Mouse (Mus musculus) heart, embryonic 11.5 days (tissue): ENCODE measurements at regions not wholly inside any gene's neighbourhood (a gene's known extent, or its start where the extent isn't known, plus 50 kb on each side); places are given as distances from the start of the nearest gene placed in this dataset.

ENCODE experiments used
- ATAC-seq: fragments of 200-750 bp; cut with Nextera tagmentation; replicated peaks from 2 replicates; pipeline ENCODE4 v1.8.0; 2017; ENCODE audit warnings: moderate library complexity; ENCODE audit not compliant: insufficient number of reproducible peaks, low FRiP score, low TSS enrichment
- H3K27ac ChIP-seq: fragments of 300-500 bp; sonication (generic); 2 replicates; pipeline ENCODE4 v1.5.1; 2014; ENCODE audit warnings: mild to moderate bottlenecking, low read depth, low read length
- H3K27me3 ChIP-seq: fragments of 300-500 bp; sonication (generic); 2 replicates; pipeline ENCODE4 v1.6.1; 2014; ENCODE audit warnings: mild to moderate bottlenecking, low read length, mixed read lengths; ENCODE audit not compliant: control insufficient read depth, insufficient read depth
- H3K36me3 ChIP-seq: fragments of 300-500 bp; sonication (generic); 2 replicates; pipeline ENCODE4 v1.6.1; 2014; ENCODE audit warnings: mild to moderate bottlenecking, low read length, moderate library complexity, mixed read lengths; ENCODE audit not compliant: control insufficient read depth, insufficient read depth
- H3K4me1 ChIP-seq: fragments of 300-500 bp; sonication (generic); 2 replicates; pipeline ENCODE4 v1.6.1; 2014; ENCODE audit warnings: low read length; ENCODE audit not compliant: control insufficient read depth, insufficient read depth
- H3K4me2 ChIP-seq: fragments of 300-500 bp; sonication (generic); 2 replicates; pipeline ENCODE4 v1.6.1; 2014; ENCODE audit warnings: mild to moderate bottlenecking, moderate library complexity
- H3K4me3 ChIP-seq: fragments of 300-500 bp; sonication (generic); 2 replicates; pipeline ENCODE4 v1.5.1; 2014; ENCODE audit warnings: low read depth, low read length
- H3K9ac ChIP-seq: fragments of 300-500 bp; sonication (generic); 2 replicates; pipeline ENCODE4 v1.6.1; 2014; ENCODE audit warnings: mild to moderate bottlenecking, low read depth, low read length, moderate library complexity
- H3K9me3 ChIP-seq: fragments of 300-500 bp; sonication (generic); replicated peaks from 2 replicates; pipeline ENCODE4 v1.6.1; 2016; ENCODE audit warnings: low read length; ENCODE audit not compliant: control insufficient read depth
- whole genome bisulfite sequencing: fragments of 180-500 bp; shearing (Covaris S2); extraction: QIAGEN DNeasy Blood & Tissue Kit; methylation state at CpG from one replicate; pipeline ENCODE4 v1.1.7; 2014; ENCODE audit not compliant: insufficient replicate concordance; 5-methylcytosine and 5-hydroxymethylcytosine counted together

DNA sequence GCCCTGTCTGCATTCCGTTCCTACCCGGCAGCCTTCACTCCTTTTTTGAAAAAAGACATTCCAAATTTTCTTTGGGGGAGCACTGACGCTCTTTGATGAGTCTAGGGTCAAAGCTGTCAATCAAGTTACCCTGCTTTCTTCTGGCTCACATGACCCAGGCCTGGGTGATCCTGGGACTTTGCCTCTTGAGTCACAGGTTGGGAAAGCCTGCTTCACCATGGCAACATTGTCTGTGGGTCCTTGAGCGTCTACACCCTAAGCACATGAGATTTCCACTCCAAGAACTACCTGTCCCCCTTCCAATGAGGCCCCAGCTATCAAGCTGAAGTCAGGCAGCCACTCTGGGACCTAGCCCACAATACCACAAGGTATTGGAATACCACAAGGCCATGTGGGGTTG lies 73.5 kb downstream of the Lsm3 start:
- Histone ChIP-seq H3K9me3 (no peaks in the 10 kb centered on the region), H3K4me3 (no peak overlapping the region), H3K27ac (no peak overlapping the region), H3K27me3 (peaks cover 8% of the 10 kb centered on the region), H3K4me1 (peaks cover 25% of the 10 kb centered on the region), H3K9ac (no peak overlapping the region), H3K4me2 (no peak overlapping the region), H3K36me3 (no peaks in the 10 kb centered on the region)
- ATAC-seq = no peak
- WGBS = 62% methylated on average over 4 of the region's 4 CpGs

DNA sequence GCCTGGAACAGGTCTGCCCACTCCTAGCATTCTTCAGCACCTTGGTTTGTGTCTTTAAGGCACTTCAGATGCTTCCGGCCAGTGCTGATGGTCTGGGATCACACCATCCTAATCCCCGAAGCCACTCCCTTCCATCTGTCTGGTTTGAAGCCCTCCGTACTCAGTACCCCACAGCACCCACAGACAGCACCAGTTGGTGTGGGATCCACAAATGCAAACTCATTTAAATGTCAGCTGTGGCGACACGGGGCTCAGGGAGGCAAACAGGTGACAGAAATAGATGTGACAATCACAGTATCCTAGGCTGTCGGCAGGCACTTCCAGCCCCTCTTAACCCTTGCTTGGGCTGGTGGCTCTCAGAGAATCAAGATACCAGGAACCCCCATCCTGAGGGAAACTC lies 74.7 kb downstream of the Lsm3 start:
- peak overlapping the region; percentile 2; the same call in 1 of the 2 replicates for H3K4me2 ChIP-seq

DNA sequence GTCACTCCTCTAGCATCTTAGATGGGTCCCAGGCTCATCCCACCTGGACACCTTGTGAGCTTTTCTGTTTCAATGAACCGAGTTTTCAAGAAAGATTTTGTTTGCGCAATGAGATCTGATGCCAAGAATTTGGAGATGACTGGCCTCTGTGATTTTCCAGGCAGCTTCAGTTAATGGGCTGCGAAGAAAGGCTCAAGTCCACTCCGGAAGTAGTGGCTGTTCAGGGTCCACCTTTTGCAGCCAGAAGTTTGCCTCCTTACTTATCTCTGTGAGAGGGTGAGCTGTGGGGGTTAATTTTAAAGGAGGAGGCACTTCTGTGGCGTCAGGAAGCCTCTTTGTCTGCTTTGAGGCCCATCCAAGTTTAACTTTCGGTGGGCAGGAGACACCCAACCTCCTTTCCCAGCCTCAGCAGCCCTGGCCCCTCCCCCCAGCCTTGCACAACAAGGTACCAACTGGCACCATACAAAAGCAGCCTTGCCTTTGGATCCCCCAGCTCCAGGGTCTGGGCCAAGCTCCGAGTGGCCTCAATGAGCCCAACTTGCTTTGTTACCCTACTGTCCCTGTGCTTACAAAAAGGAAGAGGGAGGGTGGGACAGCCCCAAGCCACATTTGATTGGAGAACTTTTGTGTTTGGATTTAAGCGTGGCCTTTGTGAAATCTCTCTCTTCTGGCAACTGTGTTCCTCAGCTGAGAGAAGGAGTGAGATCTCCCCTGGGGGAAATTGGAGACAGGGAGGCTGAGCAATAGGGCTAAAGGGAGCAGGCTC lies 75.3 kb downstream of the Lsm3 start:
- peaks cover 1% of the 10 kb centered on the region; the same call in 1 of the 2 replicates for H3K27me3 ChIP-seq
- no peak for ATAC-seq
- H3K4me3 ChIP-seq = no peak overlapping the region
- peaks cover 21% of the 10 kb centered on the region for H3K4me1 ChIP-seq
- WGBS = 38% methylated on average over 8 of the region's 8 CpGs
- H3K36me3 ChIP-seq = no peaks in the 10 kb centered on the region
- peak overlapping the region; percentile 2; the same call in 1 of the 2 replicates for H3K4me2 ChIP-seq
- no peaks in the 10 kb centered on the region for H3K9me3 ChIP-seq
- peak overlapping the region; percentile 29; the same call in 1 of the 2 replicates for H3K27ac ChIP-seq
- no peak overlapping the region for H3K9ac ChIP-seq

More for the DNA sequence above, 74.7 kb downstream of the Lsm3 start:
- WGBS = 22% methylated on average over 6 of the region's 6 CpGs
- no peak for ATAC-seq
- H3K36me3 ChIP-seq = no peaks in the 10 kb centered on the region
- H3K27me3 ChIP-seq = peaks cover 6% of the 10 kb centered on the region; the same call in 1 of the 2 replicates
- H3K4me1 ChIP-seq = peaks cover 25% of the 10 kb centered on the region
- no peak overlapping the region for H3K9ac ChIP-seq
- H3K9me3 ChIP-seq = no peaks in the 10 kb centered on the region
- H3K27ac ChIP-seq = no peak overlapping the region
- H3K4me3 ChIP-seq = no peak overlapping the region

DNA sequence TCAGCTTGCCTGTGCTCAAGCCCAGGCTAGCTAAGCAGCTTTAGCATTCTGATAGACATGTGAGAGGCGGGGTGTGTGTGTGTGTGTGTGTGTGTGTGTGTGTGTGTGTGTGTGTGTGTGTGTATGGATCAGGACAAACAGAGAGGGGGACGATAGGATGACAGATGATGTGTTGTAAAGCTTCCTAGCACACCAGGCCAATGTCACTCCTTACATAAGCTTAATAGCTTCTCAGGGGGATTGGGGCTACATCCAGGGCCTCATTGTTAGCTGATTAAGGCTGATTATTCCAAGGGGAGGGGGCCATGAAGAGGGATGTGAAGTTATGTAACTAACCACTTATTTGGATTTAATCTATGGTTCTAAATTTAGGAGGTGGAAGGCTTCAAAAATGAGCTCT lies 76.9 kb downstream of the Lsm3 start:
- no peak for ATAC-seq
- H3K9me3 ChIP-seq = no peaks in the 10 kb centered on the region
- H3K27ac ChIP-seq = no peak overlapping the region
- no peaks in the 10 kb centered on the region; the same call in 1 of the 2 replicates for H3K27me3 ChIP-seq
- no peak overlapping the region for H3K9ac ChIP-seq
- no peak overlapping the region for H3K4me2 ChIP-seq
- no peaks in the 10 kb centered on the region for H3K36me3 ChIP-seq
- 57% methylated on average over 2 of the region's 2 CpGs for WGBS
- peaks cover 18% of the 10 kb centered on the region for H3K4me1 ChIP-seq
- no peak overlapping the region for H3K4me3 ChIP-seq

DNA sequence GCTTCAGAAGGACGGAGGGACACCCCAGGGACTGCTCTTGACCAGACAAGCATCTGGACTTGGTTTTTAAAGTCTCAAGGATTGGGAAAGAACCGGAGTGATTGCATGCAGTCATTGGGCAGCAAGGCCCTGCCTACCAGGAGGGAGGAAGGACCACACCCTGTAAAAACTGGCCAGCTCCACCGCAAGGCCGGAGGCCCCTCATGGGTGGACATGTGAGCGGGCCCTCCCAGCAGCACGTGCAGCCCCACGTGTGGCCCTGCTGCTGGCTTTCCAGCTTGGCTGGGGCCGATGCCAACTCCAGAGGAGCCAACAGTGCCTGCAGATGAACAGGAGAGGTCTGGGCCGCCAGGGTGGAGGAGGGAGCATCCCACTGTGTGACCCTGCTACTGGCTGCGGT lies 83.2 kb downstream of the Lsm3 start:
- Histone ChIP-seq H3K27ac (no peak overlapping the region), H3K36me3 (no peaks in the 10 kb centered on the region), H3K27me3 (no peaks in the 10 kb centered on the region), H3K4me2 (no peak overlapping the region), H3K4me1 (no peaks in the 10 kb centered on the region; the same call in 1 of the 2 replicates), H3K9ac (no peak overlapping the region), H3K4me3 (no peak overlapping the region), H3K9me3 (no peaks in the 10 kb centered on the region)
- ATAC-seq = peak; percentile 55; the same call in 1 of the 2 replicates
- 57% methylated on average over 10 of the region's 10 CpGs for WGBS

DNA sequence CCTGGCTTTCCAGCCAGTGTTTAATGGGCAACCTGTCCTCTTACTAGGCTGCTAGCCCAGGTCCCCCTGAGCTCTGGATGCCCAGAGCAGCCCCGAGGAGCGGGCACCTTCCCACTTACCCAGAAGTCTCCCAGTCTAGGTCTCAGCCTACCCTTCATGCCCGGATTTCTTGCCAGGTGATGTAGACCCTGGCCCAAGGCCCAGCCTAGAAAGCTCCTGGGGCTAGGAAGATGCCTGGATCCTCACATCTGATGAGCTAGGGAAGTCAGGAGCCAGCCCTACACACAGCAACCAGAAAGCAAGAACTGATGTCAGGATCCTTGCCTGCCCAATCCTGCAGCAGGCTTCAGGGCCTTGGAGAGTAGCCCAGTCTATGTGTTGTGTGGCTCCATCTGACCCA lies 83.7 kb upstream of the Slc6a6 start:
- 78% methylated on average over 3 of the region's 3 CpGs for WGBS
- no peak for ATAC-seq
- Histone ChIP-seq H3K9ac (no peak overlapping the region), H3K4me2 (no peak overlapping the region), H3K27me3 (no peaks in the 10 kb centered on the region), H3K9me3 (no peaks in the 10 kb centered on the region), H3K4me1 (no peaks in the 10 kb centered on the region; the same call in 1 of the 2 replicates), H3K27ac (no peak overlapping the region), H3K4me3 (no peak overlapping the region), H3K36me3 (no peaks in the 10 kb centered on the region)

DNA sequence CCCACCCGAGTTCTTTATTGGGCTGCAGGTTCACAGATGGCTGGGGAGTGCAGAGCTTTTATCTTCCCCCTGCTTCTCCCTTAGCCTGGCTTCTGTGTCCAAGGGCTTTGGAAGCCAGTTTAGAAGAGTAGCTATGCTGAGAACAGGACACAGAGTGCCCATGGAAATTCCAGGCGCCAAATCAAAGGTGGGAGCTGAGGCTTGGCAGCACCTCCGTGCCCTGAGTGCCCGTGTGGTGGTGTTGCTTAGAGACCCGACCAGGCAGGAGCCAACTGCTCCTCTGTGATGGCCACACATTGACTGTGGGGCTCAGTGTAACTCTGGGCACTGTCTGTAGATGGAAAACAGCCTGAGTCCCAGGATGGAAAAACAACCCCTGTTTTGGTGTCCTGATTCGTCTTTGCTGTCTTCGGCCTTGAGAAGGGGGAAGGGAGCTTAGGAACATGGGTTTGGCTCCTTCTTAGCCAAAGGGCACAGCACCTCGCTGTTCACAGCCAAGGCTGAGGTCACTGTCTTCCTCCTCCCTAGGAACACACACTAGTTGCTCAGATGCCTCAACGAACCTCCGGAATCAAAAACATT lies 77.1 kb upstream of the Slc6a6 start:
- Histone ChIP-seq H3K27ac (no peak overlapping the region), H3K9me3 (no peaks in the 10 kb centered on the region), H3K4me2 (no peak overlapping the region), H3K4me1 (no peaks in the 10 kb centered on the region), H3K36me3 (no peaks in the 10 kb centered on the region), H3K9ac (no peak overlapping the region), H3K4me3 (no peak overlapping the region), H3K27me3 (no peaks in the 10 kb centered on the region)
- ATAC-seq = no peak
- WGBS = 83% methylated on average over 10 of the region's 10 CpGs

DNA sequence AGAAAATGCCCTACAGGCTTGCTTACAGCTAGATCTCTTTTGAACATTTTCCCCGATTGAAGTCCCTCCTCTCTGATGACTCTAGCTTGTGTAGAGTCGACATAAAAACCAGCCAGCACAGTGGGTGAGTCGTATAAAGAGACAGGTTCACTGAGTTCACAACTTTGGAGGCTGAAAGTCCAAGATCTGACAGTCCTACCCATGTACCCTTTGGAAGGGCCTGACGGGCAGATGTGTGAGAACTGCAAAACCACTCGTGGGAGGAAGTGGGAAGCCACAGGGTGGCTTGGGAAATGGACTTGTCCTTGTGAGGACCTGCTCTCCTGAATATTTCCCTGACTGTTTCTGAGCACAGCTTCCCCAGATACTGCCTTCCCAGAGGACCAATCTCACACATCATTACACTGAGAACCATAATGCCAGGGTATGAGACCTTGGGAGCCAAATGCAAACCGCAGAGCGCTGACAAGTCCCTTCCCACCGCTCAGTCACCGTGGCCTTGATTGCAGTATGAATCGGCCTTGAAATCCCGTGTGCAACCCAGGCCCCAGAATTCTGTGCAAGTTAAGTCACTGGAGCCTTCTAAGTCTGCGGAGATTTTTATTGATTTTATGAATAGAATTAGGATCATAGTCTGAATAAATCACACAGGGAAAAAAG lies 76.1 kb upstream of the Slc6a6 start:
- H3K9me3 ChIP-seq = no peaks in the 10 kb centered on the region
- no peak overlapping the region for H3K27ac ChIP-seq
- ATAC-seq = no peak
- 84% methylated on average over 12 of the region's 12 CpGs for WGBS
- no peaks in the 10 kb centered on the region for H3K27me3 ChIP-seq
- no peak overlapping the region for H3K4me3 ChIP-seq
- H3K36me3 ChIP-seq = no peaks in the 10 kb centered on the region
- H3K9ac ChIP-seq = no peak overlapping the region
- no peaks in the 10 kb centered on the region for H3K4me1 ChIP-seq
- H3K4me2 ChIP-seq = no peak overlapping the region
